Mouse (Mus musculus) brain, embryonic 18.5 days (tissue): ENCODE measurements around the gene Myt1l.

Experiments
- DNase-seq: peaks from one replicate; pipeline ENCODE4 v3.0.0-alpha.2; 2012; ENCODE audit warnings: low read depth, low spot score

The Myt1l gene

GRCm38 (mm10) chr12:29956969-29957368, 428.8 kb downstream of the Myt1l start:
- no peak for DNase-seq

GRCm38 (mm10) chr12:29958637-29959036, 430.5 kb downstream of the Myt1l start:
- DNase-seq = no peak

- no peak for DNase-seq
Measured at GRCm38 (mm10) chr12:29961041-29961440, 432.9 kb downstream of the Myt1l start.

- no peak for DNase-seq
Measured at GRCm38 (mm10) chr12:29965016-29965415, 436.8 kb downstream of the Myt1l start.

GRCm38 (mm10) chr12:29971795-29972464, 443.7 kb downstream of the Myt1l start:
- DNase-seq = no peak

- no peak for DNase-seq
Measured at GRCm38 (mm10) chr12:29972533-29972932, 444.3 kb downstream of the Myt1l start.
